Mouse (Mus musculus) hindbrain, embryonic 13.5 days (tissue): Measurements from ENCODE around the gene Ppp1r2. TPM values are rescaled to one million over a fixed set of nuclear protein-coding genes. Genes with fewer than 3 reads are reported as not detected.
A peak's percentile ranks its signal among the peaks of the same experiment; 100 is the strongest.

Experiments used
- ATAC-seq: fragments of 200-750 bp; cut with Nextera tagmentation; 2 replicates; pipeline ENCODE4 v1.8.0; 2017; ENCODE audit warnings: moderate TSS enrichment; ENCODE audit not compliant: low FRiP score
- H3K27ac ChIP-seq: fragments of 300-500 bp; sonication (generic); 2 replicates; pipeline ENCODE4 v1.5.1; 2015; ENCODE audit warnings: inconsistent platforms, mild to moderate bottlenecking, moderate library complexity
- H3K27me3 ChIP-seq: fragments of 300-500 bp; sonication (generic); 2 replicates; pipeline ENCODE4 v1.6.1; 2015; ENCODE audit warnings: mild to moderate bottlenecking, inconsistent platforms
- H3K36me3 ChIP-seq: fragments of 300-500 bp; sonication (generic); 2 replicates; pipeline ENCODE4 v1.6.1; 2015; ENCODE audit warnings: mild to moderate bottlenecking, inconsistent platforms
- H3K4me1 ChIP-seq: fragments of 300-500 bp; sonication (generic); replicated peaks from 2 replicates; pipeline ENCODE4 v1.6.1; 2015; ENCODE audit warnings: inconsistent platforms
- H3K4me2 ChIP-seq: fragments of 300-500 bp; sonication (generic); 2 replicates; pipeline ENCODE4 v1.6.1; 2015; ENCODE audit warnings: inconsistent platforms, mild to moderate bottlenecking, moderate library complexity
- H3K4me3 ChIP-seq: fragments of 300-500 bp; sonication (generic); 2 replicates; pipeline ENCODE4 v1.5.1; 2015; ENCODE audit warnings: mild to moderate bottlenecking, inconsistent platforms
- H3K9ac ChIP-seq: fragments of 300-500 bp; sonication (generic); 2 replicates; pipeline ENCODE4 v1.6.1; 2015; ENCODE audit warnings: mild to moderate bottlenecking, inconsistent platforms
- H3K9me3 ChIP-seq: fragments of 300-500 bp; sonication (generic); 2 replicates; pipeline ENCODE4 v1.6.1; 2016; ENCODE audit warnings: inconsistent platforms
- WGBS: fragments of 180-500 bp; shearing (Covaris S2); methylation state at CpG from one replicate; pipeline ENCODE4 v1.1.7; 2015; 5-methylcytosine and 5-hydroxymethylcytosine counted together
- polyA plus RNA-seq: library from polyadenylated mRNA; unstranded; fragments of >200 nt; fragmentation: Nextera tagmentation; extraction: Ambion mirVana; gene quantifications from 2 replicates; pipeline ENCODE4 v1.2.1, GENCODE M21; 2015

Gene Ppp1r2
- polyA plus RNA-seq, 1 experiment from 2014 or later, result 108 TPM

- WGBS, result 81% methylated on average over 3 of the region's 3 CpGs
- no peaks in the 10 kb centered on the region for H3K36me3 ChIP-seq
These were observed 31.0 kb downstream of the Ppp1r2 start for GRCm38 (mm10) chr16:31244053-31244452.

GRCm38 (mm10) chr16:31241433-31241832, 33.6 kb downstream of the Ppp1r2 start:
- H3K36me3 ChIP-seq, result no peaks in the 10 kb centered on the region
- H3K27me3 ChIP-seq, result no peaks in the 10 kb centered on the region
- ATAC-seq, result no peak
- H3K9ac ChIP-seq, result no peak overlapping the region
- no peaks in the 10 kb centered on the region for H3K9me3 ChIP-seq
- no peaks in the 10 kb centered on the region for H3K4me1 ChIP-seq
- H3K4me2 ChIP-seq, result no peak overlapping the region
- H3K27ac ChIP-seq, result no peak overlapping the region
- H3K4me3 ChIP-seq, result no peak overlapping the region
- 92% methylated on average over 9 of the region's 9 CpGs for WGBS

More at GRCm38 (mm10) chr16:31244053-31244452, 31.0 kb downstream of the Ppp1r2 start:
- Histone ChIP-seq H3K9ac (no peak overlapping the region), H3K4me1 (no peaks in the 10 kb centered on the region), H3K4me3 (no peak overlapping the region), H3K27me3 (no peaks in the 10 kb centered on the region), H3K27ac (no peak overlapping the region), H3K4me2 (no peak overlapping the region), H3K9me3 (no peaks in the 10 kb centered on the region)
- no peak for ATAC-seq

GRCm38 (mm10) chr16:31240569-31240968, 34.5 kb downstream of the Ppp1r2 start:
- H3K4me2 ChIP-seq, result no peak overlapping the region
- no peak overlapping the region for H3K9ac ChIP-seq
- H3K9me3 ChIP-seq, result no peaks in the 10 kb centered on the region
- no peak overlapping the region for H3K4me3 ChIP-seq
- no peak for ATAC-seq
- WGBS, result 92% methylated on average over 8 of the region's 8 CpGs
- H3K36me3 ChIP-seq, result no peaks in the 10 kb centered on the region
- peaks cover under 1% of the 10 kb centered on the region; the same call in 1 of the 2 replicates for H3K4me1 ChIP-seq
- H3K27me3 ChIP-seq, result no peaks in the 10 kb centered on the region
- H3K27ac ChIP-seq, result no peak overlapping the region

- no peaks in the 10 kb centered on the region for H3K27me3 ChIP-seq
- no peak for ATAC-seq
- no peak overlapping the region for H3K9ac ChIP-seq
- no peaks in the 10 kb centered on the region for H3K36me3 ChIP-seq
- H3K4me3 ChIP-seq, result no peak overlapping the region
- no peaks in the 10 kb centered on the region for H3K9me3 ChIP-seq
- 84% methylated on average over 5 of the region's 5 CpGs for WGBS
- H3K4me1 ChIP-seq, result peaks cover 14% of the 10 kb centered on the region
- H3K27ac ChIP-seq, result no peak overlapping the region
- no peak overlapping the region for H3K4me2 ChIP-seq
These were observed 36.8 kb downstream of the Ppp1r2 start for GRCm38 (mm10) chr16:31238281-31238680.

- 28% methylated on average over 18 of the region's 18 CpGs for whole genome bisulfite sequencing
- Histone ChIP-seq H3K4me2 (peak overlapping the region; percentile 21; the same call in 1 of the 2 replicates), H3K27me3 (no peaks in the 10 kb centered on the region), H3K9ac (no peak overlapping the region), H3K4me3 (no peak overlapping the region), H3K36me3 (no peaks in the 10 kb centered on the region), H3K27ac (no peak overlapping the region), H3K4me1 (peaks cover 16% of the 10 kb centered on the region), H3K9me3 (no peaks in the 10 kb centered on the region)
- no peak for ATAC-seq
These were observed 39.4 kb downstream of the Ppp1r2 start for GRCm38 (mm10) chr16:31235457-31236310.

- no peaks in the 10 kb centered on the region for H3K9me3 ChIP-seq
- no peak overlapping the region for H3K4me2 ChIP-seq
- WGBS, result 74% methylated on average over 12 of the region's 12 CpGs
These were observed 40.1 kb downstream of the Ppp1r2 start for GRCm38 (mm10) chr16:31234808-31235456.

GRCm38 (mm10) chr16:31234356-31234755, 40.7 kb downstream of the Ppp1r2 start:
- no peak overlapping the region for H3K4me3 ChIP-seq
- H3K36me3 ChIP-seq, result no peaks in the 10 kb centered on the region
- ATAC-seq, result no peak
- WGBS, result 47% methylated on average over 3 of the region's 3 CpGs
- H3K4me1 ChIP-seq, result peaks cover 16% of the 10 kb centered on the region
- H3K9ac ChIP-seq, result no peak overlapping the region
- no peak overlapping the region for H3K4me2 ChIP-seq
- no peak overlapping the region for H3K27ac ChIP-seq
- no peaks in the 10 kb centered on the region for H3K27me3 ChIP-seq
- no peaks in the 10 kb centered on the region for H3K9me3 ChIP-seq

More at GRCm38 (mm10) chr16:31234808-31235456, 40.1 kb downstream of the Ppp1r2 start:
- Histone ChIP-seq H3K4me3 (no peak overlapping the region), H3K4me1 (peaks cover 16% of the 10 kb centered on the region), H3K27ac (no peak overlapping the region), H3K36me3 (no peaks in the 10 kb centered on the region), H3K27me3 (no peaks in the 10 kb centered on the region), H3K9ac (no peak overlapping the region)
- ATAC-seq, result no peak

GRCm38 (mm10) chr16:31233541-31234339, 41.3 kb downstream of the Ppp1r2 start:
- Histone ChIP-seq H3K27ac (no peak overlapping the region), H3K9ac (peak overlapping the region; percentile 5; the same call in 1 of the 2 replicates), H3K36me3 (no peaks in the 10 kb centered on the region), H3K9me3 (no peaks in the 10 kb centered on the region), H3K4me1 (peaks cover 16% of the 10 kb centered on the region), H3K4me3 (no peak overlapping the region), H3K27me3 (no peaks in the 10 kb centered on the region), H3K4me2 (peak overlapping the region; percentile 36)
- 33% methylated on average over 20 of the region's 20 CpGs for WGBS
- no peak for ATAC-seq

GRCm38 (mm10) chr16:31233167-31233498, 41.9 kb downstream of the Ppp1r2 start:
- ATAC-seq, result no peak
- Histone ChIP-seq H3K9me3 (no peaks in the 10 kb centered on the region), H3K27me3 (no peaks in the 10 kb centered on the region), H3K4me1 (peaks cover 16% of the 10 kb centered on the region), H3K4me3 (no peak overlapping the region), H3K27ac (no peak overlapping the region), H3K9ac (peak overlapping the region; percentile 5; the same call in 1 of the 2 replicates), H3K36me3 (no peaks in the 10 kb centered on the region), H3K4me2 (peak overlapping the region; percentile 36)
- 48% methylated on average over 4 of the region's 4 CpGs for WGBS

GRCm38 (mm10) chr16:31232491-31233166, 42.4 kb downstream of the Ppp1r2 start:
- H3K27ac ChIP-seq, result no peak overlapping the region
- H3K4me2 ChIP-seq, result no peak overlapping the region
- no peaks in the 10 kb centered on the region for H3K9me3 ChIP-seq
- H3K27me3 ChIP-seq, result no peaks in the 10 kb centered on the region
- no peak for ATAC-seq
- 79% methylated on average over 5 of the region's 5 CpGs for WGBS
- no peak overlapping the region for H3K4me3 ChIP-seq
- H3K36me3 ChIP-seq, result no peaks in the 10 kb centered on the region
- H3K4me1 ChIP-seq, result peaks cover 16% of the 10 kb centered on the region
- no peak overlapping the region for H3K9ac ChIP-seq

- Histone ChIP-seq H3K9me3 (no peaks in the 10 kb centered on the region), H3K4me1 (peaks cover 16% of the 10 kb centered on the region), H3K4me2 (no peak overlapping the region), H3K9ac (no peak overlapping the region), H3K27ac (no peak overlapping the region), H3K27me3 (no peaks in the 10 kb centered on the region), H3K36me3 (no peaks in the 10 kb centered on the region), H3K4me3 (no peak overlapping the region)
- 74% methylated on average over 5 of the region's 5 CpGs for WGBS
- no peak for ATAC-seq
These were observed 43.5 kb downstream of the Ppp1r2 start for GRCm38 (mm10) chr16:31231591-31231990.

- Histone ChIP-seq H3K36me3 (no peaks in the 10 kb centered on the region), H3K4me3 (no peak overlapping the region), H3K4me2 (no peak overlapping the region), H3K27me3 (no peaks in the 10 kb centered on the region), H3K9ac (no peak overlapping the region), H3K27ac (no peak overlapping the region), H3K9me3 (no peaks in the 10 kb centered on the region), H3K4me1 (no peaks in the 10 kb centered on the region)
- no peak for ATAC-seq
- WGBS, result 98% methylated on average over 1 of the region's 1 CpGs
These were observed 47.3 kb downstream of the Ppp1r2 start for GRCm38 (mm10) chr16:31227746-31228145.
